Mouse (Mus musculus): ENCODE data around the gene Litaf.

The Litaf gene

DNA sequence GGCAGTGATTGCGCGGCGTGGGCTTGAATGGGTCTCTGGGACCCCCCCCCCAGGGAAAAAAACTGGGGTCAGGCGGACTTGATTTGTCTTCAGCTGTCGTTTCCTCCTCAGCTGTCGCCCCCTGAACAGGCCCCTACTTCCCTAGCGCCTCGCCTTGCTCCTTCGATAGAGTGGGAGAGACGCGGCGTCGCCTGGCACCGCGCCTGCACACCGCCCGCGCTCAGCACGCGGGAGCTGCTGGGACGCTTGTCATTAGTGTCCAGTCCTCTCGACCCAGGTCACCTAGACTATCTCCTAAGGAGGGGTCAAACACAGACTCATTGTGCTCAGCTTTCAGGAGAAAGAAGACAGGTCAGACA lies 855 bp upstream of the Litaf start:
- DNase-seq (ENCODE audit: low spot score in 2 of 2), result peak; percentile 22 to 32

DNA sequence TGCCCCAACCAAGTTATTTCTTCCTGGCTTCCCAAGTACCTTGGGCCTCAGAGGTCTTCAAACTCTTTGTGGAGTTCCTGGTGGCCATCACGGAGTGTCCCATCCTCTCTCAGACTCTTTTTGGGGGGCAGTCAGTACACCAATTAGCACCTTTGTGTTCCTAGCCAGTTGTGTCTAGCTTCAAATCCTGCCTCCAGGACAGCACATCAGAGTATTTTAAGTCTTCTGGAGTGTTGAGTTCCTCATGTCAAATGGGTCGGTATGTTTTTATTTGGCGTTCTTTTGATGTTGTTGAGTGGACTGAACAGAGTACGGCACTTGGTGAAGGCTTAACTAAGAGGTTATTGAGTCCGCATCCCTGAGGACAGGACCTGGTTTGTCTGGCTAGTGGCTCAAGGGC lies 526 bp downstream of the Litaf start:
- no peak for DNase-seq (ENCODE audit: low spot score in 2 of 2)

DNA sequence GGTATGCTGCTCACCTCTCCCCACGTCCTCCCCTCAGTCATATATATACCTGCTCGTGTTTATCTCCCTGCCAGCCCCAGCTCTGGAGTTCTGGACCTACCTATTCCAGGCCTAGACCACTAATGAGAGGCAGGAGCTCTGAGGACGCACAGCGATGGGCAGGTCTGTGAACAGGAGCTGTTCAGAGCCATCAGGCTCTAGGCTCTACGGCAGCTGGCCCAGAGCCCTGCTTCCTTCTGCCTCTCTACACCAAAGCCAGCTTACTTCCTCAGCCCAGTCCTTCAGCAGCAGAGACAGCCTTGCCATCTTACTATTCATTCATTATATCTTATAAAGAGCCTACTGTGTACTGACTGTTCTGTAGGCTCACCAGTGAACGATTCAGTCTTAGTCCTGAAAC lies 1.2 kb downstream of the Litaf start:
- DNase-seq (ENCODE audit: low spot score in 2 of 2), result no peak

DNA sequence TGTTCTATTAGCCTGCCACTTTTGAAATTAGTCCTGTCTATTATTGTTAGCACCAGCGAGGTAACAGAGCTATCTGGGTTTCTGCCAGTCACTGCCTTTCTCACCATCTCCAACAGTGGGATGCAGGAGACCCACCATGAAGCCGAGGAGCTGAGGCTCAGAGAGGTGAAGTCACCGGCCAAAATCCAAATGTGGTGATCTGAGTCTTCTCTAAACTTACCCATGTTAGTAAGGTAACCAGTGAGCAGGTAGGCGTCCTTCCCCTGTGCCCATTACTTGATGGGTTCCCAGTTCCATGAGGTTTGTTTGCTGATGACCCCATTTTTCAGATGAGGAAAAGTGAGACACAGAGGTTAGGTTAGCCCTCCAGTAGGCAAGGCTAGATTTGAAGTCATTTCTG lies 1.6 kb downstream of the Litaf start:
- DNase-seq (ENCODE audit: low spot score in 2 of 2), result no peak

DNA sequence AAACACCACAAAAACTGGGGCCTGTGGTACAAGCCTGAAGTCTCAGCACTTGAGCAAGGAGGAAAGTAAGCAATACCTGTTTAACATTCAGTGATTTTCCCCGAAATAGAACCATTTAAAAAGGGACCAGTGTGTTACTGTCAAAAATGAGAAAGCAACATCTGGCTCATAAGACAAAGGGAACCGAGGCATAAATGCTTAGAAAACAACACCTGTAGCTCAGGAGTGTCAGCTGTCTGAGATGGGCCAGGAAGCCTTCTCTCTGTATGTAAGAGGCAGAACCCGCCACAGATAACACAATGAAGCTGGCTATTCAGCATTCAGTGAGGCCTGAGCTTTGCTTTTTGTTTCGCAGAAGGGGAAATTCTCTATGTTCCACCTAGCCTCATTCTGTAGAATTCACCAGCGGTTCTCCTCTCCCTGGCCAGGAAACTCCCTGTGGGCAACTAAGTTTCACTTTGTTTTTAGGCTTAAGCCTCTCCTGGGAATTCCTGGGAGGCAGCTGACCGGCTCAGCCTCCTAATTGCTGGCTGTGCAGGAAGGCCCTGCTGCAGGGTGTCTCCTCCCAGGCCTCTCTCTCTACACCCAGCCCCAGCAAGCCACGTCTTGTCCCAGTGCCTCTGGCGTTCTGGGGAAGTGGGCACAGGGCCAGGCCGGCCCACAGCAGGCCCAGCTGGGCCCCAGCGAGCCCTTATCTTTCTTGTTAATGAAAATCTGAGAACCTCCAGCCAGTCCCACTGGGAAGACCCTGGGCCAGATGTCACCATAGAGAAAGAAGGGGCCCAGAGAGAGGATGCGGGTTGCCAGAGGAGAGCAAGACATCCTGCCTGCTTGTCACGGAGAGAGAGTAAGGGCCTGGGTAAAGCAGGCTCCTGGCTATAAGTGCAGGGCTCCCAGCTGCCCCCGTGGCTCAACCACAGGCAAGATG lies 2.9 kb downstream of the Litaf start:
- DNase-seq (ENCODE audit: low spot score in 2 of 2), result peak; percentile 84 to 88

DNA sequence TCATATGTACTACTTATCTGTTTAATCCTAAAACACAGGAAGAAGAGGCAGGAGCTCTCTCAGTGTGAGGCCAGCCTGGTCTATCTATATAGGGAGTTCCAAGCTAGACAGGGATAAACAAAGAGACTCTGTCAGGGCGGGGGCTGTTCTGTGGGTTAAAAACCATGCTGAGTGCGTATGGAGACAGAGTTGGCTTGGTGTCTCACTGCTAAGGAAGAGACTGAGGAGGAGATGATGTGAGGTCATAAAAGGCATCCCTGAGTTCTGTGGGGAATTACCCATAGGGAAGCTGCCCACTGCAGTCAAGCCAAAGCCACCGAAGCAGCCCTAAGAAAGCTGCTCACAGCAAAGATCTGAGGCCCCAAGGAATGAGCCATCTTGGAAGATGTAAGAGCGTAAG lies 5.3 kb downstream of the Litaf start, which contains the start of gene Snn:
TSS of gene Snn (plus strand) at position 301 of the 400 bp plus-strand sequence.
- no peak for DNase-seq (ENCODE audit: low spot score in 2 of 2)

DNA sequence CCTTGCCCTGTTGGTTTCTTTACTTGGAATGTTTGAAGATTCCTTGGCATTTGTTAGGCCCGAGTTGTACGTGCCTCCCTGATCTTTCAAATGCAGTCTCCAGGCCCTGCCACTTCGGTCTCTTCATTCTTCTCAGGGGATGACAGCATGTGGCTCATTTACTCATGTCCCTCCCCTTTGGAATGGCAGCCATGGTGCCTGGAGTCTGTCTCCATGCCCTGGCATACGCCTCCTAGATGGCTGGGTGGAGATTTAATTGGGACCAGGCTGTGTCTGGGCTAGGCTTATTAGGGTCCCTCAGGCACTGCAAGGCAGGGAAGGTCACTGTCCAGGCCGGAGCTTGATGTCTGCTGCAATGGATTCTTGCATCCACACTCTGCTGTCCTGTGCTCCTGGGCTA lies 10.0 kb downstream of the Litaf start:
- DNase-seq (ENCODE audit: low spot score in 2 of 2), result no peak

DNA sequence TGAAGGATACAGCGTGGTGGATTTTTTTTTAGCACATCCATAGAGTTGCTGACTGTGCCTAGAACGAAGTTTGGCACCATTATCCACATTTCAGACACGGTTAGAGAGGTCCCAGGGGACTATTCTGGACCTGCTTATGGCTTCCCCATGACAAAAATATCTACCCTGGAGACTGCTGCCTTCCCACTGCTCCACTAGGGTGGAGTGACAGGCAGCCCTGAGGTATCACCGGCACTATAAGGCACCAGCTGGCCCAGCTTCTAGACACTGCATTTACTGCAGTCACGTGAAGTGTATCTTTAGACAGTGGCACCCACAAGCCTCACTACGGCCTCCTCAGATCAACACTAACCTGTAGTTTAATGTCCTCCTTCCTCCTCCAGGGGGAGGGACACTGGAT lies 11.1 kb downstream of the Litaf start:
- no peak for DNase-seq (ENCODE audit: low spot score in 2 of 2)

DNA sequence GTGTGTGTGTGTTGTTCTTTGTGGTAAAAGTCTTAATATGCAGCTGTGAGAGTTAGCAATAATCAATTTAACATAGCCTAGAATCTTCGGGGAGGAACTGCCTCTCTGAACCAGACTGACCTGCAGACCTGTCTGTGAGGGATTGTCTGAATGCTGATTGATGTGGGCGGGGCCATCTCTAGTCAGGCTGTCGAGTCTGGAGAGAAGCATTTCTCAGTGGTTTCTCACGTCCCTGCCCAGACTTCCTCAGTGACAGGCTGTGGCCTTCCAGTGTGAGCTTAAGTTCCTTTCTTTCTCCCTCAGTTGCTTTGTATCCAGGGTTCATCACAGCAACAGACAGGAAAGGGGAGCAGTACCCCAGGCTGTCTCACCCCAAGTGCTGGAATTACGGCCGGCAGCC lies 11.5 kb downstream of the Litaf start:
- no peak for DNase-seq (ENCODE audit: low spot score in 2 of 2)

DNA sequence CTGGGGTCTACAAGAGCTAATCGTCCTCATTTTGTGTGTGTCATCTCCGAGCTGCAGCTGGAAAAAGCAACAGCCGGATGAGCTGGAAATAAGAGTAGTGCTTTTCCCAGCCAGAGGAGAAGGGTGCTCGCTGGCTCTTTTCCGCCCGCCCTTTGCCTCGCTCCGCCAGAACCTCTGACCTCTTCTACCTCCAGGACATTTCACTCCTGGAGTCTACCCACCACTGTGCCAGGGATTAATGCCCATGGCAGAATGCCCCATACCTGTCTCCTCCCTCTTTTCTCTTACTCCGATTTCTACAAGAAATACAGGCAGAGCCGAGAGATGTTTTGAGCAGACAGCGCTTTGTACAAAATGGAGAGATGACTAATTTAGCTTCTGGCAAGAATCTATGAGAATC lies 14.8 kb downstream of the Litaf start:
- no peak for DNase-seq (ENCODE audit: low spot score in 2 of 2)

DNA sequence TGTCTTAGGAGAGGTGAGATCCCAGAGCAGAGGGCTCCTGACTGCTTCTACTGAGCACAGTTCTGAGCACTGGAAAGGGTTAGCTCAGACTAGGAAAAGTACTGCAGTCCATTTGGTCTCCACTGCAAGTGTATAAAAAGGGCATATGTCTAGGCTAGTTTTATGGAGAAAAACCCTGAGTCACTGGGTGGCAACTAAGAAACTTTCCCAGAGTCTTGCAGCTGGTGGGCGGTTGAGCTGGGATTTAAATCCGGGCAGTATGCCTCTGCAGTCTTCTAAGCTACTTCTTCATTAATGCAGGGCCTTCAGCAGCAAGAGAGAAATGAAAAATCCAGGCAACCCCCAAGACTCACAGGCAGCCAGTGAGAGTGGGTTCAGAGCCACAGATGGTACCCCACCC lies 15.7 kb downstream of the Litaf start:
- DNase-seq (ENCODE audit: low spot score in 2 of 2), result no peak

DNA sequence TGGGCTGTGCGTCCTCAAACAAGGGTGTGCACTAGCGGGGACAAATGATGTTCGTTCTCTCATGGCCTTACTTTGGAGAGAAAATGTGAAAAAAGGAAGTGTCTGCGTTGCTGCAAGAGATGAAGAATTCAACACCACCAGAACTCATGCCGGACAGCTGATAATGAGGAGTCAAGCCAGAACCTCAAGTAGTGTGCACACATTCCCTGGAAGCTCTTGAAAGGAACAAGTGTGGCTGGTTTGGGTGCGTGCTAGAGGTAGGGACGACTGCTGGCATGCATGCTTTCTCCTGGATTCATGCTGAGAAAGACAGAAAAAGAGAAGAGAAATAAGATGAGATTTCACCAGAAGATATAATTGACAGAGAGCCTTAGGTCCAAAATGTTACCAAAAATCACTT lies 18.8 kb downstream of the Litaf start:
- no peak for DNase-seq (ENCODE audit: low spot score in 2 of 2)

DNA sequence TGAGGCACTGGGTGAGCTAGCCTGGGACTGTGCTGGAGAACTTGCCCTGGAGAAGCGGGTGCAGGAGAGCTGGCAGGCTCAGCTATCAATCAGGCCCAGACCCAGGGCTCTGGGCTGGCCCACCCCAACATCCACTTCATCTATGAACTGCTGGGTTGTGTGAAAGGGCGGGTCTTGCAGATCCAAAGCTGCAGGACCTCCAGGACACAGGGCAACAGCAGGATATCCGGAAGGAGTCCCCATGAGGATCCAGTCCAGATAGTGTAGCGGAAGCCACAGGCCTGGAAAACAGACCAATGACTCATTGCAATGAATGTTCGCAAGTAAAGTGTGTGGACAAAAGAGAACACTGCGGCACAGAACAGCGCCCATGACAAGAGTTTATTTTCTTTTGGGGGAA lies 19.5 kb downstream of the Litaf start:
- DNase-seq (ENCODE audit: low spot score in 2 of 2), result no peak

DNA sequence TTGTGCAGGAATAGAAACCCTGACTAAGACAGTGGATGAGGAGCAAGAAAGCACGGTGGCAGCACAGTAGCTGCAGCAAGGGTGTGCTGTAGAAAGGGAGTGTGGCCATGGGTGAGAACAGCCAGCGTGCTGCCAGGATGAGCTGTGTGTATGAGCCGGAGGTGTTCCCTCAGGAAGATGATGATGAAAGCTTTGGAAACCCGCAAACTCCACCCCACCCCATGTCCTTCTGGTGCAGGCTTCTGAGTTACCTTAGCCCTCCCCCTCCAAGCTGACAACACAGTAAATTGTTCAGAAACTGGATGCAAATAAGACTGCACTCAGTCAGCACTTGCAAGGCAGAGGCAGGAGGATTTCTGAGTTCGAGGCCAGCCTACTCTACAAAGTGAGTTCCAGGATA lies 22.7 kb downstream of the Litaf start:
- no peak for DNase-seq (ENCODE audit: low spot score in 2 of 2)

DNA sequence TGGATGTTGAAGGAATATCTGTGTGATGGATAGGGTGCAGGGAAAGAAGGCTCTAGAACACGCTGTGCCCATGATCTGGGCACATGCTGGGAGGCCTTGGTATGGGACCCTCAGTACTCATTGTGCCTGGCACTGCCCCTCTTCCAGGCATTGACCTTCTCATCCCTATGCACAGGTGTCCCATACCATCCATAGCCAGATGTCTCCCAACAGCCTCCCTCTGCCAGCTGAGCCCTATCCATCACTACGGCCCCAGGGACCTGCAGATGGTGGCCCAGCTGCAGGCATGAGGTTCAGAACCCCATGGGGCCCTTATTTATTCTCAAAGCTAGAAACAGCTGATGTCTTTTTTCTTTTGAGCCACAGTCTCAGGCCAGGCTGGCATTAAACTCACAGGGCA lies 25.4 kb downstream of the Litaf start:
- no peak for DNase-seq (ENCODE audit: low spot score in 2 of 2)

DNA sequence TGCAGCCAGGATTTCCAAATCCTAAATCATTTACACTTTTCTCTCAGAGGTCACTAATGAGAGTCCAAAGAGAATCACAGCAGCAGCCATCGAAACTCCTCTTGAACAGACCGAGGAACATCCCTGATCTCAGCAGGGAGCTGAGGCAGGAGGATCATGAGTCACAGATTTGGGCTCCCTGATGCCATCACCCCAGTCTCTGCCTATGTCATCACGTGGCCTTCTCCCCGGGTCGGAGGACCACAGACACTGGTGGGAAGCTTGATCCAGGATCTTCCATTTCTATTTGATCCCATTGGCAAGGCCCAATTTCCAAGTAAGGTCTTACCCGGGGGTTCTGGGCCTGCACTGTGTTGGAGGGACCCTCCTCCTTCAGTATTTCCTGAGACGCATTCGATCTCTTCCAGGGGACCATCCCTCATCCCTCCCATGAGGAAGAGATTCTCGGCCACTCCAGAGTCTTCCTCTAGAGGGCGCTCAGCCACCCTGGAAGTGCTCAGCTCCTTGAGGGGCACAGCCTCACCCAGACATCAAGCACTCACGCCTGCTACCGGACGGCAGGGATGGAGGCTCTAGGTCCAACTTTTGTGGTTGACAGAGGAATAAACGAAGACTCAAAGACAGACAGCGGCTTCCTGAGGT lies 30.0 kb downstream of the Litaf start:
- peak; percentile 40 to 46 for DNase-seq (ENCODE audit: low spot score in 2 of 2)

DNA sequence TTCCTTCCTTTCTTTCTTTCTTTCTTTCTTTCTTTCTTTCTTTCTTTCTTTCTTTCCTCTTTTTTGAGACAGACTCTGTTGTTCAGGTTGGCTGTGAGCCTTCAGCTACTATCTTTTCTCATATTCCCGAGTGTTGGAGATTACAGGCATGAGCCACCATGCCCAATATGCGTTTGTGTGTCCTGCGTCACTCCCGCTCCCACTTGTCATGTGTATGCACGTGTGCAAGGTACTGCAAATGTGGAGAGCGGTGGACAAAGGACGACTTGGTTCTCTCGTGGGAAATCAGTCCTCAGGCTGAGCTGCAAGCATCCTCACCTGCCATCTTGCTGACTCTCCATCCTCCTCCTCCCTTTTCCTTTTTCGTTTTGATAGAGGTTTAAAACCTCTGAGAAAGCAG lies 30.7 kb downstream of the Litaf start:
- no peak for DNase-seq (ENCODE audit: low spot score in 2 of 2)

DNA sequence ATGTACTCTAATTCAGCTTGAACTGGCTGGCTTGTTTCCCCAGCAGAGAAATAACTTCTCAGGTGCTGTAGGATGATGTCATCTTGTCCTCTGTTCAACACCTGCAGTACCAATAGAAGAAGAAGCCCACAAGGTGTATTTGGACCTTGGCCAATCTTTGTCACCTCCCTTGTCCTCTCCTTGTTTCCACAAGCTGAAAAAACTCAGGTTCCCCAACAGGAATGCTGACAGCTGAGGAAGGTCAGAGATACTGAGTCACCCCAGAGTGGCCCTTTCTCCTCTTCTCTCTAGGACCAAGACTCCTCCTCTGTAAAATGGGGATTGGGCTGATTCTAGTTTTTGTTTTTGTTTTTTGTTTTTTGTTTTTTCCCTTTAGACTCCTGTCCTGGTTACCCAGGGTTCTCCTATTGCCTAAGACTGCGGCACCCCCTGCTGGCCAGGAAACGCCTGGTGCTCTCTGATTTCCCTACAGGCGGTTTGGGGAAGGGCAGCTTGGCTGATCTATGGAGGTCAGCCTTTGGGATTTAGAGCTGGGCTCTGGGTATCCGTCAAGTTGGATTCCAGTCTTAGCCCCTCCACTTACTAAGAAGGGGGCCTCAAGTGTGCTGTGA lies 31.7 kb downstream of the Litaf start:
- peak; percentile 71 to 77 for DNase-seq (ENCODE audit: low spot score in 2 of 2)

DNA sequence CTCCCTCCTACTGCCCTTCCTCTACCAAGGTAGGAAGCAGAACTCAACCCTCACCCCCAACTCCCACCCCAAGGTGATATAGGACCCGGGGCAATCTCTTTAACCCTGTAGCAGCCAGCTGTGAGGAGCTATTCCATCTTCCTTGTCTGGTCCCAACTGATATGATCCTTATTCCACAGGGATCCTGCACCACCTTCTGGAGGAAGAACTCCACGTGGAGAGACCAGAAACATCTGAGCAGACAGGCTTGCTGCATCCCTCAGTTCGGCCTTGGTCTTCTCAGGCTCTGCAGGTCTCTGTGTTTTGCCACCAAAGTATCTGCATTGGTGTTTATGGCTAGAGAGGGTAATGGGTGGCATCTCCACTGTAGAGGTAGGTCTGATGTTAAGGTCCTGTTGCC lies 34.6 kb downstream of the Litaf start:
- DNase-seq (ENCODE audit: low spot score in 2 of 2), result no peak

DNA sequence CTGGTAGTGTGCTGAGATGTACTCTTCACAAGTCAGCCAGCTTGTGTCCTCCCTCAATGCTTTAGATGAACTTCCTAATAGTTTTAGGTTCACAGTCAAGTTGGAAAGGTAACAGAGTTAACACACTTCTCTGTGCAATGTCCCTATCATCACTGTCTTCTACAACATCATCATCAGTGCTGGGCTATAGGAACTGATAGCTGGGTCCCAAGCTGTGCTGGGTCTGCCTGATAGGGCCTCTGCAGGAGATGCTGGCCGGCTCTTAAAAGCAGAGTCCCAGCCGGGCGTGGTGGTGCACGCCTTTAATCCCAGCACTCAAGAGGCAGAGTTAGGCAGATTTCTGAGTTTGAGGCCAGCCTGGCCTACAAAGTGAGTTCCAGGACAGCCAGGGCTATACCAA lies 35.1 kb downstream of the Litaf start:
- no peak for DNase-seq (ENCODE audit: low spot score in 2 of 2)

DNA sequence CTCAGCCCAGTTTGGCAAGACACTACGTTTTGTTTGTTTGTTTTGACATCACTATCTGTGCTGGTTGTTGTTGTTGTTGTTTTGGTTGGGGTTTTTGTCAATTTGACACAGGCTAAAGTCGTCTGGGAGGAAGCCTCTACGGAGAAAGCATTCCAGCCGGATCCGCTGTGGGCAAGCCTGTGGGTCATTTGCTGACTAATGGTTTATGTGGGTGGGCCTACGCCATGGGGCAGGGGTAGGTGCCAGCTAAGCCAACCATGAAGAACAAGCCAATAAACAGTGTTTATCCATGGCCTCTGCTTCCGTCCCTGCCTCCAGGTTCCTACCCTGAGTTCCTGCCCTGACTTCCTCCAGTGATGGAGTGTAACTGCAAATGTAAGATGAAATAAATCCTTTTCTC lies 37.8 kb downstream of the Litaf start:
- DNase-seq (ENCODE audit: low spot score in 2 of 2), result no peak

DNA sequence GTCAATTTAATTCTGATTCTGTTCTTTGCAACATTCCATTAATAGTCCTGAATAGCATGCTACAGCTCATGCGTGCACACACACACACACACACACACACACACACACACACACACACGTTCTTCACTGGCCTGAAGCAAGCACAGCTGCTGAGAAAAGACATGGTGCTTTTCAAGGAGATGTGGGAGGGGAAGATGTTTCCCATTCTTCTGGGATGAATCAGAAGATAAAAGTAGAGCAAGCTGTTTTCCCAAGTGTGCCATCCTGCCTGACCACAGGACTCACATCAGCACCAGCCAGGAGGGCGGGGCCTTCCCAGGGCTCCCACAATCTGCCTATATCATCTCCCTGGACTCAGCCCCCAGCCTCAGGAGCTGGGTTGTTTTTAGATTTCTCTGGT lies 41.1 kb downstream of the Litaf start:
- no peak for DNase-seq (ENCODE audit: low spot score in 2 of 2)

DNA sequence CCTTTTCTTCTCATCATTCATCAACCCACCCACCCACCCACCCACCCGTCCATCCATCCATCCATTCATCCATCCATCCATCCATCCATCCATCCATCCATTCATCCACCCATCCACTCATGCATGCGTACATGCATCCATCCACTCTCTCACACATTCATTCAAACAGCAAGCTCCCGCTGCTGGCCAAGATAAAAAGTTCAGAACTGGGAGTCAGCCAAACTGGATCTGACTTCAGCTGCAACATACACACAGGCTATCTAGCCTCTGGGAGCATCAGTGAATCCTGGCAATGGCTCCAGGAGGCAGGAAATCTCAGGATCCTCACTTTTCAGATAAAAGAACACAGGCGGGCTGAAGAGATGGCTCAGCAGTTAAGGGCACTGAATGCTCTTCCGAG lies 42.3 kb downstream of the Litaf start:
- no peak for DNase-seq (ENCODE audit: low spot score in 2 of 2)

Data from urinary bladder, adult 18-20 months (tissue).